Mouse (Mus musculus): ENCODE data around the gene Gm49711. TPM values are rescaled to one million over a fixed set of nuclear protein-coding genes. Genes with fewer than 3 reads are reported as not detected.
"Not testable (repeated sequence)": the region's sequence is repeated elsewhere in the genome, so short reads cannot be mapped to it uniquely, and the experiment has no call there.

Gene Gm49711
- total RNA-seq, 2 experiments from 2014 or later: not detected

GRCm38 (mm10) chr16:92060213-92060612, 2.1 kb downstream of the Gm49711 start:
- intact Hi-C loops (cut with DNase I): no loop called here
- DNase-seq: no peak

- DNase-seq: no peak
- intact Hi-C loops (cut with DNase I): no loop called here
Measured at GRCm38 (mm10) chr16:92061586-92061985, 3.5 kb downstream of the Gm49711 start.

- intact Hi-C loops (cut with DNase I): no loop called here
- no peak for DNase-seq
Measured at GRCm38 (mm10) chr16:92062832-92063231, 4.7 kb downstream of the Gm49711 start.

GRCm38 (mm10) chr16:92064801-92065200, 6.7 kb downstream of the Gm49711 start:
- no peak for DNase-seq
- intact Hi-C loops (cut with DNase I): no loop called here

DNA sequence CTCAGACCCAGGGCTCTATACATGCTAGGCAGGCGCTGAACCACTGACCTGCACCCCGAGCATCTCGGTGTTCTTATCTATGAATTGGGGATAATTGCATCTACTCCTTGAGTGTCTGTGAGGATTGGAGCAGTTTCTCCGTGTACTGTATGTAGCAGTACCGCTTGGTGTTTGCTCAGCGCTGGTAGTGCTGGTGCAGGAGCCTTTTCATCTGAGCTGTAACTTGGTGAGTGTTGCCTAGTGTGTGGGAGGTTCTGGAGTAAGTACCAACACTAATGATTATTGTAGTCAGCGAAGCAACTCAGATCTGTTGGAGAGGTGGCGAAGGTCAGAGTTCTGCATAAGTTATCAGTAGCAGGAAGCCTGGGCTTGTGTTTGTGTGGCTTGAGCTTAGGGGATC, 12.2 kb downstream of the Gm49711 start:
- intact Hi-C loops (cut with DNase I): no loop called here
- DNase-seq: no peak

DNA sequence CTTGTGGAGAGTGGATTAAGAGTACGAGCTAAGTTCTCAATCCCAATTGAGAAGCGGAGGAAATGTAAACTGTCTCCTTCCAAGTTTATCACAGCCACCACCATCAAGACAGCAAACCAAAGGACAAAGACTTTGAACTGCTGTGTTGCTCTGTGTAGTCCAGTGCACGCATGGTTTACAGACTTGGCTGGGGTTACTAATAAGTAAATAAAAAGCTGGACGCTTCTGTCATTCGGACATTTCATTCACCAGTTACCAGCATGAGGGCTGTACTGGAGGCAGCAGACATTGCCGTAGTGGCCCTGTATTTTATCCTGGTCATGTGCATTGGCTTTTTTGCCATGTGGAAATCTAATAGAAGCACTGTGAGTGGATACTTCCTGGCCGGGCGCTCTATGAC, 18.7 kb downstream of the Gm49711 start:
- intact Hi-C loops (cut with DNase I): no loop called here
- no peak for DNase-seq

DNA sequence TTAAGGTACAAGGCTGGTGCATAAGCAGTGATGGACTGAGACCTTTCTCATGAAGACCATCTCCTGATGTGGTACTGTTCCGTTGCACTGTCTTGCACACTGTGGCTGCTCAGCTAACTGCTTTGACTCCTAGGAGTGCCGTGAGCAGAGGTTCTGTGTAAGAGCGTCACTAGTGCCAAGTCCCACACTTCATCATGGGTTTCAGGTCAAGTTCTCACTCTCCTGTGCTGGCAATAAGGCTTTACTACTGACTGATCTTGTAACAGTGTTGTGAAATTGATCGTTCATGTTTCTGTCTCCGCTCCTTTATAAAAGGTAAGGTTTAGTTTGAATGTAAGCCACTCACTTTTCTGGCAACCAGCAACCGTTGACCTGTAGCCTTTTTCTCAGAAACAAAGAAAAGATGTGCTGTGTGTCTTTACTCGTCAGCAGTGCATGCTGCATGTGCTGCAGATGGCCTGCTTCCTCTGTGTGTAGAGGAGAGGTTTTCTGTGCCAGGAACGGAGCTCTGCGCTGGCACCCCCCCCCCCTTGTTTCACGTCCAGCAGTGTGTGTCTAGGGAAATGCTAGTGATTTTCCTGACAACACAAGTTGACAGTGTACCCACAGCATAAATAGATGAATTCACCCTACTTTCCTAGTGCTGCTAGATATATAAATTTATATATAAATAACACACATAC, 25.8 kb downstream of the Gm49711 start:
- intact Hi-C loops (cut with DNase I): no loop called here
- no peak for DNase-seq

DNA sequence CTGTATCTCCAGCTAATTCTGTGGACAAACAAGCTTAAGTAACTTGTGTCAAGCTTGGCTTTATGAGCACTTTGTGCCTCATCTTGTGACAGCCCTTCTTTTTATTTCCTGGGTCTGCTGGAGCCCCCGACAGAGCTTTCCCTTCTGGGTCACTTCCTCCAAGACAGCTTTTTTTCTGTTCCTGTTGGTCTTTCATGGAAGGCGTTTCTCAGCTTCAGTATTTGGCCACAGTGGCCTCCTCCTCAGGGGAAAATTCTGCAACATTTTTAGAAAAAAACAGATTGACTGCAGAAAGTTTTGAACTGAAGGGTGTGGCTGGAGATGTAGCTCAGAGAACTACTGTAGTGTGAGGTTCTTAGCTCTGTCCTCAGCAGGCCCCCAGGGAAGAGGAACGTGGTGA, 31.1 kb downstream of the Gm49711 start:
- intact Hi-C loops (cut with DNase I): no loop called here
- no peak for DNase-seq

DNA sequence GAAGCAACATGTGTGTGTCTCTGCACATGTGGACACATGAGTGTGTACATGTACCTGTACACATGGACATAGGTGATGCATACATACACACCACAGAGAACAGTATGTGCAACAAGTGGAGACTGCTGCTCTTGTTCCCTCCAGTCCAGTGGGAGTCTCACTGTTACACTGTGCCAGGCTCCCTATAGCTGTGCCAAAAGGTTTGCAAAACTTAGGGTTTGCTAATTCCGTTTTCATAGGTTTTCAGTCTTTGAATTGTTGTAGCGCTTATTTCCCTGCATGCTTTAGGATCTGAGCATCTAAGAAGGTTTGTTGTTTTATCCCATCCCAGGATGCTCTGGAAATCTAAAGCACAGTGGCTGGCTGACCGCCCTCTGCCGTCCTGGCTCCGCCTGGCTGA, 33.8 kb downstream of the Gm49711 start:
- intact Hi-C loops (cut with DNase I): no loop called here
- no peak for DNase-seq

GRCm38 (mm10) chr16:92098351-92099051, 40.4 kb downstream of the Gm49711 start:
- no peak for DNase-seq
- intact Hi-C loops (cut with DNase I): no loop called here

DNA sequence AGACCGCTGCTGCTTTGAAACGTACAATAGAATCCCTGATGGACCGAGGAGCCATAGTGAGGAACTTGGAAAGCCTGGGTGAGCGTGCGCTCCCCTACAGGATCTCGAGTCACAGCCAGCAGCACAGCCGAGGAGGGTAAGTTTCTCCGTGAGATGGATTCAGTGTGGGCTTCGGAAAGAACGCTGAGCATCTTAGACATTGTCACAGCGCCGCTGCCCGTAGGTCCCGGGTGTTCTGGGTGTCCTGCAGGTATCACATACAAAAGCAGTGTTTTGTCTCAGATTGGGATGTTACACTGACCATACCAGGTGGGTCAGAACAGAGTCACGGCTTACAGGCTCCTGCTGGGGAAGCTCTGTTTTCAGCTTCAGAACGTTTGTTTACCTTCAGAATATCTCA, 41.5 kb downstream of the Gm49711 start:
- DNase-seq: no peak
- intact Hi-C loops (cut with DNase I): no loop called here

GRCm38 (mm10) chr16:92100111-92100510, 42.0 kb downstream of the Gm49711 start:
- no peak for DNase-seq
- intact Hi-C loops (cut with DNase I): no loop called here

GRCm38 (mm10) chr16:92102115-92102514, 44.0 kb downstream of the Gm49711 start:
- no peak for DNase-seq
- intact Hi-C loops (cut with DNase I): no loop called here

- DNase-seq; intact Hi-C loops (cut with DNase I): not testable (repeated sequence)
Measured at GRCm38 (mm10) chr16:92102931-92103330, 44.8 kb downstream of the Gm49711 start.

DNA sequence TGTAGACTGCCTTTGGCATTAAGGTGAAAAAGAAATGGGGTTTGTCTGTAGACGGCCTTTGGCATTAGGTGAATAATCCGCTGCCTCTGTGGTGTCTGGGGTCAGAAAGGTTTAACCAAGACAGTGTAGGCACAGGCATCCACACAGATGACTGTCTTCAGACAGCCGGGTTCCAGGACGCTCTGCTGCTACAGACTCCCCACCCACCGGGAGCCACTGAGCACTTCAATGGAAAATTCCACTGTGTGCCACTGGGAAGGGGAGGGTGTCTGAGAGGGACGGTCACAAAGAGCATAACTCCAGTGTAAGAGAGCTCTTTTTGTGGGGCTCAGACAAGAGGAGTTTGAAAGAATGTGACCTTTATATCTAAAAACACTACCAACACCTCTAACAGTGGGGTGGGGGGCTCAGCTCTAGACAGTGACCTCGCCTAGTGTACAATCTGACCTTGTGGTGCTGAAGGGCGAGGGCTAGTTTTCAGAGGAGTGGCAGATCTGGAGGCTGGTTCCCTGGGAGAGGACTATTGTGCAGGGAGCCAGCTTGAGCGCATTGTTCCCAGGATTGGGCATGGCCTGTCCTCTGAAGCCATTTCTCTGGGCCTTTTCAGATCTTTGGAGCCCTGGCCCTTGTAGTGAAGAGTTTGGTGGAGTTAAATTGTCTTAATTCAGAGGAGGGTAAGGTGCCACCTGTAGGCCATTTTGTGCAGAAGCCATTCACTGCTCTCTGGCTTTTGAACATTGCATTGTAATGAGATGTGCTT, 45.6 kb downstream of the Gm49711 start:
- intact Hi-C loops (cut with DNase I): no loop called here
- DNase-seq: no peak

- intact Hi-C loops (cut with DNase I): no loop called here
- no peak for DNase-seq
Measured at GRCm38 (mm10) chr16:92104332-92104590, 46.1 kb downstream of the Gm49711 start.

GRCm38 (mm10) chr16:92104951-92105350, 46.8 kb downstream of the Gm49711 start:
- DNase-seq: no peak
- intact Hi-C loops (cut with DNase I): no loop called here

DNA sequence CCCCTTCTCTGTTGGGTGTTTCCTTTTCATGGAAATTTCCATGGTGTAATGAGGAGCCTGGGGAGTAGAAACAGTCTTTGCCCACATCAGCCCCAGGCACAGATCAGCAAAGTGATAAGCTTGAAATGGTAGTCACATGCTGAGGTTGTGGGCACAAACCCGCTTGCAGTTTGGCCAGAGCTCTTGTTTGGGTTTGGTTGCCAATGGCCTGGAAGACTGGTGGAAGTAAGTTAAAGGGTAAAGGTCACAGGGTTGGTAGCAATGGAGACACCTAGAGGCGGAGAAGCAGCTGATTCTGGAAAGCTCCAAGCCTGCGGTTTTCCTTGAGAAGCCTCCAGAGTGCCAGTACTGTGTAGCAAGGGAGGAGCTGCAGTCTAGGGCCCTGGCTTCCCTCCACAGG, 47.5 kb downstream of the Gm49711 start:
- DNase-seq: no peak
- intact Hi-C loops (cut with DNase I): no loop called here

DNA sequence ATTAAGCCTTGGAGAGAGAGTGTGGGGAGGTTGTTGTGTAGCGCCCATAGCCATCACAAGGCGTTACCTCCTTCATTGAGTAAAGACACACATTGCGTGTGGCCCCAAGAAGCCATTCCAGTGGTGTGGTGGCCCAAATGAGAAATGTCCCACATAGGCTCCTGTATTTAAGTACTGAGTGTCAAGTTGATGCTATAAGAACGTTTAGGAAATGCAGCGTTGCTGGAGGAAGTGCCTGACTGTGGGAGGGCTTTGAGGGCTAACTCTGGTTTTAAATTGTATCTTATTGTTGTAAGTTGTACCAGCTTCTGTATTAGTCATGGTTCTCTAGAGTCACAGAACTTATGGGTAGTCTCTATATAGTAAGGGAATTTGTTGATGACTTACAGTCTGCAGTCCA, 49.2 kb downstream of the Gm49711 start:
- intact Hi-C loops (cut with DNase I): no loop called here

GRCm38 (mm10) chr16:92114706-92115241, 56.7 kb downstream of the Gm49711 start:
- DNase-seq: no peak
- intact Hi-C loops (cut with DNase I): no loop called here

More for the DNA sequence above, 49.2 kb downstream of the Gm49711 start:
- DNase-seq: no peak

DNA sequence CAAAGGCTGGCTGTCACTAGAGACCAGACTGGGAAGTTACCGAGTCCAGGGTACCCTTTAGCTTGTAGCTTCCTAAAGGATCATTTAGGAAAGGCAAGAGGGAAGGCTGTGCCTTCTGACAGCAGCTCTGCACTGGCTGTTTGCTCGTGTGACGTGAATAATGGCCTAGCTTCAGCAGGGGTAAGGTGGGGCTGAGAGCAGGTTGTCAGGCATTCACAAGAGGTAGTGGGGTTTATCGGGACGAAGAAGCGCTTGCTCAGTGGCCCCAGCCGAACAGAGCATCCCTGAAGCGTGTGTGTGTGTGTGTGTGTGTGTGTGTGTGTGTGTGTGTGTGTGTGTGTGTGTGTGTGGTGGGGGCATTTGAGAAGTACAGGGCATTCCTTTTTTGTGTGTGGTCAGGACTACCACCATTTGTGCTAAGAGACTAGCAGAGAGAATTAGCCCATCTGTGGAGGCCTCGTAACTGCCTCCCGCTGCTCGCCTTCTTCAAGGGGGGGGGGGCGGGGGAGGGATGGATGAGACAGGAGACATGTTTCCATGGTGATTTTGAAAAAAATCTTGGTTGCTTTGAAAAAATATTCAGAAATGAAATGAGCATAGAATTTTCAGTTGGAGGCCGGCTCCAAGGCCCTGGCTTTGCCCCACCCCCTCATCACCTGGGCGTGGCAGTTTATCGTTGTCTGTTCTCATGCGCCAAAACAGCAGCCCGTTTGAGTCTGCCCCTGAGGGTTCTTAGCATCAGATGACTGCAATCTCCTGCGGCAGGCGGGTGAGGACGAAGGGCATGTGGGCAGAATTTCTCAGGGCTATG, 57.7 kb downstream of the Gm49711 start:
- intact Hi-C loops (cut with DNase I): no loop called here
- no peak for DNase-seq

Measured in gastrocnemius, postnatal 36 days (tissue).